Mouse (Mus musculus): ENCODE measurements at regions not wholly inside any gene's neighbourhood (a gene's known extent, or its start where the extent isn't known, plus 50 kb on each side); places are given as distances from the start of the nearest gene placed in this dataset. TPM values are rescaled to one million over a fixed set of nuclear protein-coding genes. Genes with fewer than 3 reads are reported as not detected.

Small RNAs in the stretch of these regions (microRNA-seq; reads per million reads assigned to microRNA genes)
- gene Gm25754 = not detected

Data from forebrain, embryonic 13.5 days (tissue).